Mouse (Mus musculus): ENCODE data around the gene Far1. TPM values are rescaled to one million over a fixed set of nuclear protein-coding genes. Genes with fewer than 3 reads are reported as not detected.

Far1 gene
- polyA plus RNA-seq, 1 experiment from 2014 or later: 62.8 TPM

DNA sequence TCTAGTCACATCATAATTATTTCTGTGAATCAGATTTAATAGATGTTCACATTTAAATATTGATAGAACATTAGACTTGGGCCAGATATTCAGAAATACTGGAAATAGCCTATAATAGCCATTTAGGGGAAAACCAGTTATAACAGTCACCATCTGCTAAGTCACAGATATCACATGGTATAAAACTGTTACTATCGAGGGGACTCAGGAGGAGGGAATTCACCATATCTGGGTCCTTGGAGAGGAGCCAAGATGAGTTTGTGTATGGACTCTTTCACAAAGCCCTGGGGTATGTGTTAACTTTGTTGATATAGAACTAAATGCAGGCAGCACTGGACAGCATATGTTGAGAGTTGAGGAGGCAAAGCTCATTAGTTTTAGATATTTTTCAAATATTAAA lies 29.5 kb downstream of the Far1 start:
- no peak overlapping the region for H3K27ac ChIP-seq (ENCODE audit: low read depth)
- ATAC-seq (replicated peaks; ENCODE audit: low FRiP score, low TSS enrichment, low read depth): no peak
- H3K4me3 ChIP-seq (ENCODE audit: low read depth, low read length): no peak overlapping the region
- no peaks in the 10 kb centered on the region for H3K27me3 ChIP-seq (replicated peaks; ENCODE audit: control insufficient read depth, insufficient read depth, low read length)
- no peaks in the 10 kb centered on the region for H3K9me3 ChIP-seq (ENCODE audit: control insufficient read depth, low read length)
- H3K9ac ChIP-seq (ENCODE audit: low read length): no peak overlapping the region
- WGBS: 50% methylated on average over 1 of the region's 1 CpGs
- no peaks in the 10 kb centered on the region for H3K4me1 ChIP-seq (replicated peaks; ENCODE audit: control insufficient read depth, insufficient read depth, low read length)
- no peak overlapping the region for H3K4me2 ChIP-seq (ENCODE audit: low read length)
- no peak for DNase-seq (ENCODE audit: low spot score)
- peaks cover 44% of the 10 kb centered on the region for H3K36me3 ChIP-seq (ENCODE audit: control insufficient read depth, insufficient read depth, low read length)

DNA sequence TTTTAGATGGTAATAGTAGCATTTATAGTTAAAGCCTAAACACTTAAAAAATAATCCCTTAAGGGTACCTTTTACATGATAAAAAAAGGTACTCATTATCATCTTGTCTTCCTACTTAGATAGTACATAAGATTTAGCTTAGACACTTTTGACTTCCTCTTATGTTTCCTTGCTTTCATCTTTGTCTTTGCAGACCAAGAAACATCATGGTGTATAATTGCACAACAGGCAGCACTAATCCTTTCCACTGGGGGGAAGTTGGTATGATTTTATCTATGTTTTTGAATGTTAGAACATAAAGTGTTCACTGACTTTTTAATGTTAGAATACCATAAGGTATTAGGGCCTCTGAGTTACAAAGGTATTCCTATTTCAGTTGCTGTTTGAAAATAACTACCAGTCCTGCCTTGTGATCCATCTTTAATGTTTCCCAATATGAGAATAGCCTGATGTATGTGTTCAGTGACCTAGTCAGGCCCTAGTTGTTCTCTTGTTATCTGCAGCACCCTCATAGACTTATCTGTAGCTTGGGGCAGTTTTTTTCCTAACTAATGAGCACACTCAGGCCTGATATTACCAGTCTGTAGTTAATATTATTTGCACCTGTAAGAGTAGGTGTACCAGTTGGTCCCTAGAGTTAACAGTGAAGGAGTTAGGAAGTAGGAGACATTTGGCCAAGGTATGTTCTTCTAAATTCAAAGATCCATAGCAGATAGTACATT lies 38.3 kb downstream of the Far1 start:
- Histone ChIP-seq H3K9ac (ENCODE audit: low read length) (no peak overlapping the region), H3K4me1 (replicated peaks; ENCODE audit: control insufficient read depth, insufficient read depth, low read length) (no peaks in the 10 kb centered on the region), H3K27me3 (replicated peaks; ENCODE audit: control insufficient read depth, insufficient read depth, low read length) (no peaks in the 10 kb centered on the region), H3K9me3 (ENCODE audit: control insufficient read depth, low read length) (no peaks in the 10 kb centered on the region), H3K27ac (ENCODE audit: low read depth) (no peak overlapping the region), H3K36me3 (ENCODE audit: control insufficient read depth, insufficient read depth, low read length) (peaks cover 44% of the 10 kb centered on the region), H3K4me2 (ENCODE audit: low read length) (no peak overlapping the region), H3K4me3 (ENCODE audit: low read depth, low read length) (no peak overlapping the region)
- DNase-seq (ENCODE audit: low spot score) (no peak), ATAC-seq (replicated peaks; ENCODE audit: low FRiP score, low TSS enrichment, low read depth) (no peak)

DNA sequence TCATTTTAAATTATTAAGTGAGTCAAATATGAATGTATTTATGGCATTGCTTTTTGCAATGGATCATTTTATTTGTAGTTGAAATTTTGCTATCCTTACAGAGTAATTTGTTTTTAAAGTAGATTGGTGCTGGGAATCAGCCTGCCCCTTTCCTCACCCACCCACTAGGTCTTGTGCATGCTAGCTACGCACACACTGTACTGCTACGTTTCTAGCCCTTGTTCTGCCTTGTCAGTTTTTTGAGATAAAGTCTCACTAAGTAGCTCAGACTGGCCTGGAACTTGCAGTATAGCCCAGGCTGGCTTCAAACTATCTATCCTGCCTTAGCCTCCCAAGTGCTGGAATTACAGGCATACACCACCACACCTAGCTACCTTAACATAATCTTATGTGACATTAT lies 38.9 kb downstream of the Far1 start:
- no peak for ATAC-seq (replicated peaks; ENCODE audit: low FRiP score, low TSS enrichment, low read depth)
- 89% methylated on average over 2 of the region's 2 CpGs for WGBS
- no peak overlapping the region for H3K9ac ChIP-seq (ENCODE audit: low read length)

DNA sequence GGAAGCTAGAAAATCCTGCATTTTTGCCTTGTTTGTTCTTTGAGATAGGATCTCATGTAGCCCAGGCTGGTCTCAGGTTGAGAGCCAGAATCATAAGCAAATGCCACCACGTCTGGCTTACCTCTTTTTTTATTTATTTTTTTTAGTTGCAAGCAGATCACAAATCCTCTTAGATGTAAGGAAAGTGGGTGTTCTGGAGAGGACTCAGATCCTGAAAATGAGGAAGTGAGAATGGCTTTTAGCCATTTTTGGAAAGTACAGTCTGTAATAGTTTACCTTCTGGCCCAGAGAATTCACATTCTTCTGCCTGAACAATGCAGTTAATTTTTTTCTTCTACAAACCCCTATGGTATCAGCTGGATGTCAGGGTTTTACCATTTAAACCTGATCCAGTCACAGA lies 42.5 kb downstream of the Far1 start:
- H3K9me3 ChIP-seq (ENCODE audit: control insufficient read depth, low read length): no peaks in the 10 kb centered on the region
- no peak for ATAC-seq (replicated peaks; ENCODE audit: low FRiP score, low TSS enrichment, low read depth)
- H3K27ac ChIP-seq (ENCODE audit: low read depth): no peak overlapping the region
- no peaks in the 10 kb centered on the region for H3K27me3 ChIP-seq (replicated peaks; ENCODE audit: control insufficient read depth, insufficient read depth, low read length)
- H3K36me3 ChIP-seq (ENCODE audit: control insufficient read depth, insufficient read depth, low read length): peaks cover 36% of the 10 kb centered on the region
- no peak overlapping the region for H3K4me2 ChIP-seq (ENCODE audit: low read length)
- H3K9ac ChIP-seq (ENCODE audit: low read length): no peak overlapping the region
- H3K4me1 ChIP-seq (replicated peaks; ENCODE audit: control insufficient read depth, insufficient read depth, low read length): no peaks in the 10 kb centered on the region
- DNase-seq (ENCODE audit: low spot score): no peak
- no peak overlapping the region for H3K4me3 ChIP-seq (ENCODE audit: low read depth, low read length)
- 68% methylated on average over 1 of the region's 1 CpGs for WGBS

More for the DNA sequence above, 38.9 kb downstream of the Far1 start:
- Histone ChIP-seq H3K36me3 (ENCODE audit: control insufficient read depth, insufficient read depth, low read length) (peaks cover 42% of the 10 kb centered on the region), H3K27ac (ENCODE audit: low read depth) (no peak overlapping the region), H3K4me2 (ENCODE audit: low read length) (no peak overlapping the region), H3K4me3 (ENCODE audit: low read depth, low read length) (no peak overlapping the region), H3K9me3 (ENCODE audit: control insufficient read depth, low read length) (no peaks in the 10 kb centered on the region), H3K4me1 (replicated peaks; ENCODE audit: control insufficient read depth, insufficient read depth, low read length) (no peaks in the 10 kb centered on the region), H3K27me3 (replicated peaks; ENCODE audit: control insufficient read depth, insufficient read depth, low read length) (no peaks in the 10 kb centered on the region)
- DNase-seq (ENCODE audit: low spot score): no peak

DNA sequence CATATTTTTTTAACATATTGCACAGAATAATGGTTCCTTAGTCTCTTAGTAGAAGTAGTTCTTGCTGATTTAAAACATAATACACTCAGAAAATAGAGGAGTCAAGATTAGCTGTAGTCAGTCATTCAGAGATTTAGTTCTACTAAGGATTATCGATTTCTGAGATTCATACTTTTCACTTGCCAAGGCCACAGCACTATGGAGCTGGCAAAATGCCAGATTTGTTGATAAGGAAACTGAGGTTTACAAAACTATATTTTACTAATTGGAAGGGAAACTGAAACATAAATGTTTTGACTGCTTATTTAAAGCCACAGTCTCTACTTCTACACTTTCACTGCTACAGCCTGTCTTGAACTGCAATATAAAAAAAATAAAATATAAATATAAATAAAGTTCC lies 53.3 kb downstream of the Far1 start:
- H3K9me3 ChIP-seq (ENCODE audit: control insufficient read depth, low read length): no peaks in the 10 kb centered on the region
- no peak overlapping the region for H3K27ac ChIP-seq (ENCODE audit: low read depth)
- peaks cover 24% of the 10 kb centered on the region for H3K36me3 ChIP-seq (ENCODE audit: control insufficient read depth, insufficient read depth, low read length)
- H3K4me1 ChIP-seq (replicated peaks; ENCODE audit: control insufficient read depth, insufficient read depth, low read length): no peaks in the 10 kb centered on the region
- DNase-seq (ENCODE audit: low spot score): no peak
- no peak overlapping the region for H3K9ac ChIP-seq (ENCODE audit: low read length)
- H3K27me3 ChIP-seq (replicated peaks; ENCODE audit: control insufficient read depth, insufficient read depth, low read length): no peaks in the 10 kb centered on the region
- H3K4me2 ChIP-seq (ENCODE audit: low read length): no peak overlapping the region
- WGBS: 80% methylated on average over 1 of the region's 1 CpGs
- no peak overlapping the region for H3K4me3 ChIP-seq (ENCODE audit: low read depth, low read length)
- no peak for ATAC-seq (replicated peaks; ENCODE audit: low FRiP score, low TSS enrichment, low read depth)

DNA sequence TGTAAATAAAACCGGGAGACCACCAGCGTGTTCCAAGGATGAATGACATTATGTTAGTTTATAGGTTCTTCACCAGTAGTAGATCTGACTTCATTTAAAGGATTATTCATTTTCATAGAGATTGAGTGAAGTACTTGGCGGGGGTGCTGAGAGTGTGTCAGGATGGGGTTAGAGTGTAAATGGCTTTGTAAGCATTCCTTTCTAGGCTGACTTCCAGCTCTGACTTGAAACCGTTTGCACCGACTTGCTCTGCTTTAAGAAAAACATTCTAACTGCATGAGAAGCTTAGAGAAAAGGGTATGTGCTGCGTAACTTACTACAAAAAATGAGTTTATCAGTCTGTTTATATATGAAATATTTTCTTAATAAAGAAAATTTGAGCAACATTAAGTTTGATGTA lies 57.5 kb downstream of the Far1 start:
- no peaks in the 10 kb centered on the region for H3K4me1 ChIP-seq (replicated peaks; ENCODE audit: control insufficient read depth, insufficient read depth, low read length)
- 54% methylated on average over 6 of the region's 6 CpGs for WGBS
- DNase-seq (ENCODE audit: low spot score) (no peak), ATAC-seq (replicated peaks; ENCODE audit: low FRiP score, low TSS enrichment, low read depth) (no peak)
- H3K27me3 ChIP-seq (replicated peaks; ENCODE audit: control insufficient read depth, insufficient read depth, low read length): no peaks in the 10 kb centered on the region
- no peak overlapping the region for H3K4me3 ChIP-seq (ENCODE audit: low read depth, low read length)
- H3K9me3 ChIP-seq (ENCODE audit: control insufficient read depth, low read length): no peaks in the 10 kb centered on the region
- no peak overlapping the region for H3K27ac ChIP-seq (ENCODE audit: low read depth)
- no peak overlapping the region for H3K4me2 ChIP-seq (ENCODE audit: low read length)
- H3K36me3 ChIP-seq (ENCODE audit: control insufficient read depth, insufficient read depth, low read length): peaks cover 22% of the 10 kb centered on the region
- no peak overlapping the region for H3K9ac ChIP-seq (ENCODE audit: low read length)

DNA sequence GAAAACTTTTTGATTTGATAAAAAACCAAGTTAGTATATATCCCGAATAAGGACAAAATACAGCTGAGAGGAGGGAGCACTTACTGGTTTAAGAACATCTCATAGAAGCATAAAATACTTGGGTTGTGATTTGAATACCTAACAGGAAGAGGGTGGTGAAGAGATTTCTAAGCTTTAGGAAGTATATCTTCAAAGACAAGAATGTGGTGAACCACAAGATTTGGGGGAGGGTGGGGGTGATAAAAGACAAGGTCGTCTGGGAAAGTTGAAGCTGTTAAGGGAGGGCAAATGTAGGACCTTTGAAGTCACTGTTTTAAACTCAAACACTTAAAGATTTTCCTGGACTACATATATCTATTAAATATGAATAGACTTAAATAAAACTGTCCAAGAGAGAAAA lies 59.1 kb downstream of the Far1 start:
- Histone ChIP-seq H3K4me1 (replicated peaks; ENCODE audit: control insufficient read depth, insufficient read depth, low read length) (no peaks in the 10 kb centered on the region), H3K27me3 (replicated peaks; ENCODE audit: control insufficient read depth, insufficient read depth, low read length) (no peaks in the 10 kb centered on the region), H3K4me3 (ENCODE audit: low read depth, low read length) (no peak overlapping the region), H3K9ac (ENCODE audit: low read length) (no peak overlapping the region), H3K27ac (ENCODE audit: low read depth) (no peak overlapping the region), H3K9me3 (ENCODE audit: control insufficient read depth, low read length) (no peaks in the 10 kb centered on the region), H3K36me3 (ENCODE audit: control insufficient read depth, insufficient read depth, low read length) (peaks cover 12% of the 10 kb centered on the region), H3K4me2 (ENCODE audit: low read length) (no peak overlapping the region)
- no peak for DNase-seq (ENCODE audit: low spot score)
- ATAC-seq (replicated peaks; ENCODE audit: low FRiP score, low TSS enrichment, low read depth): no peak
- 64% methylated on average over 2 of the region's 2 CpGs for WGBS

DNA sequence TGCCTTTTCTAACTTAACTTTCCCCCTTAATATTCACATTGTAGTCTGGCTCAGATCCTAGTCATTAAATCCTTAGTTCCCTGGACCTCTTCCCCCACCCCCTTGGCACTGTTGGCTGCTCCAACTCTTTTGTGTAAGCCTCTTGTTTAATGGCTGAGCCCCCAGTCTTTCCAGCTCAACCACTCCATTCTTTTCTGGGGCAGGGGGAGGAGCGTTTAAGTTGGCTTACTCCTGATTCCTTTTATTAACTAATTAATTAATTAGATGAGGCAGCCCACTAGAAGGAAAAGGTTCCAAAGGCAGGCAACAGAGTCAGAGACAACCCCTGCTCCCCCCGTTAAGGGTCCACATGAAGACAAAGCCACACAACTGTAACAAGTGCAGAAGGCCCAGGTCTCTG lies 68.5 kb downstream of the Far1 start:
- Histone ChIP-seq H3K9me3 (ENCODE audit: control insufficient read depth, low read length) (no peaks in the 10 kb centered on the region), H3K27me3 (replicated peaks; ENCODE audit: control insufficient read depth, insufficient read depth, low read length) (no peaks in the 10 kb centered on the region), H3K27ac (ENCODE audit: low read depth) (no peak overlapping the region), H3K36me3 (ENCODE audit: control insufficient read depth, insufficient read depth, low read length) (no peaks in the 10 kb centered on the region), H3K4me2 (ENCODE audit: low read length) (no peak overlapping the region), H3K4me1 (replicated peaks; ENCODE audit: control insufficient read depth, insufficient read depth, low read length) (no peaks in the 10 kb centered on the region), H3K9ac (ENCODE audit: low read length) (no peak overlapping the region), H3K4me3 (ENCODE audit: low read depth, low read length) (no peak overlapping the region)
- 88% methylated on average over 2 of the region's 2 CpGs for WGBS
- ATAC-seq (replicated peaks; ENCODE audit: low FRiP score, low TSS enrichment, low read depth) (no peak), DNase-seq (ENCODE audit: low spot score) (no peak)

DNA sequence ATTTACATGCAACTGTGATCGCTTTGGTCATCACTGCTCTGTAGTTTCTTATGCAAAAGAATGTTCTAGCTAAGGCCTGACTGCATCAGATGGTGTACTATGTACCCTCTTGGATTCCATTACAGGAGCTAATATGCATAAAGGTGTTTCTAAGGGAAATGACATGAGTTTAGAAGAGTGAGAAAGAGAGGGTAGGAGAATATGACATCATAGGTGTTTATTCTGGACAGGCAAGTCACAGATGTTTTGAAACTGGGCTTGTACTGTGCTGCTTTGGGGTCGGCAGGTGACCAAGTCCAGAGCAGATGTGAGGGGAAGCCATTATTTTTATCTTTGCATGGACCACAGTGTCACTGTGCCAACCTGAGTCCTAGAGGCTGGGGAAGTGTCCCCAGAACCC lies 75.6 kb downstream of the Far1 start:
- H3K9ac ChIP-seq (ENCODE audit: low read length): no peak overlapping the region
- ATAC-seq (replicated peaks; ENCODE audit: low FRiP score, low TSS enrichment, low read depth) (no peak), DNase-seq (ENCODE audit: low spot score) (no peak)
- no peak overlapping the region for H3K4me3 ChIP-seq (ENCODE audit: low read depth, low read length)
- H3K4me1 ChIP-seq (replicated peaks; ENCODE audit: control insufficient read depth, insufficient read depth, low read length): no peaks in the 10 kb centered on the region
- no peaks in the 10 kb centered on the region for H3K9me3 ChIP-seq (ENCODE audit: control insufficient read depth, low read length)
- no peaks in the 10 kb centered on the region for H3K36me3 ChIP-seq (ENCODE audit: control insufficient read depth, insufficient read depth, low read length)
- no peak overlapping the region for H3K27ac ChIP-seq (ENCODE audit: low read depth)
- no peak overlapping the region for H3K4me2 ChIP-seq (ENCODE audit: low read length)
- H3K27me3 ChIP-seq (replicated peaks; ENCODE audit: control insufficient read depth, insufficient read depth, low read length): no peaks in the 10 kb centered on the region
- 88% methylated on average over 2 of the region's 2 CpGs for WGBS

All from intestine, embryonic 14.5 days (tissue).